Mouse (Mus musculus) CD4-positive, CD25-positive, alpha-beta regulatory T cell, adult 9 weeks (primary cell): ENCODE data around the gene Fbln1. TPM values are rescaled to one million over a fixed set of nuclear protein-coding genes. Genes with fewer than 3 reads are reported as not detected.

ENCODE experiments used
- polyA plus RNA-seq: library from polyadenylated mRNA; unstranded; fragments of 100-300 nt; shearing (Covaris generic); gene quantifications from one replicate; pipeline ENCODE4 v1.2.1, GENCODE M21; 2017

Fbln1 gene
- polyA plus RNA-seq = 0.27 TPM

GRCm38 (mm10) chr15:85205792-85206702 lies at the start of gene Fbln1:
Gene Fbln1, plus strand, starts transcription at chr15:85205949.

DNA sequence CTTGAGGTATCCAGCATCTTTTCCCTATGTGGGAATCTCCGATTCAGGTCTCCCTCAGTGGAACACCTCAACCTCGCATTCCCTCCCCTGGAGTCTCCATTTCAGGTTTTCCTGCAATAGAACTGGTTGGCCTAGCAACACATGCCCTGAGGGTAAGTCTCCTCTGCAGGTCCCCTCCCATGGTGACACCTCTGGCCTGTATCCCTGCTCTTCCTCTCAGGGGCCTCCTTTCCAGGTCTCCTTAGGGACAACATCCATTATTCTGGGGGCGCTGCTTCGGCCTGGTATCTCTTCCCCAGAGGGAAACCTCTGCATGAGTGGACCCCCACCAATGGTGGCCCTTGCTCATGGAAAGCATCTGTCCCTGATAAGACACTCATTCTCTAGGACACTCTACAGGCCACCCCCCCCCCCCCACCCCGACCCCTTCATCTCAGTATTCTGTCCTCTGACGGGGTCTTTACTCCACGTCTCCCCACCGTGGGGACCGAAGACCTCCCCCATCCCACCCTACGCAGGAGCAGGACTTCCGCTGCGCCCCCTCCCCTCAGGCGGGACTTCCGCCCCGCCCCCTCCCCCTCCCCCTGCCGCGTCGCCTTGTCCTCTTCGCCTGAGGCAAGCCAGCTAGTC lies 130.0 kb downstream of the Fbln1 start, which contains the start of gene Atxn10:
TSS of gene Atxn10 (plus strand) at position 575 of the 630 bp plus-strand sequence.

Other genes with a start within 250 kb of the Fbln1 start
- 1.5 TPM for gene 5031439G07Rik, start 217.4 kb upstream of the Fbln1 start, polyA plus RNA-seq
- gene Upk3a, start 188.8 kb upstream of the Fbln1 start, polyA plus RNA-seq = not detected
- 47.9 TPM for gene Fam118a, start 177.0 kb upstream of the Fbln1 start, polyA plus RNA-seq
- 0.15 TPM for gene Smc1b, start 74.0 kb upstream of the Fbln1 start, polyA plus RNA-seq
- not detected for gene Ribc2, start 73.9 kb upstream of the Fbln1 start, polyA plus RNA-seq
- 141 TPM for gene Atxn10, start 130.3 kb downstream of the Fbln1 start, polyA plus RNA-seq